Mouse (Mus musculus) neural tube, embryonic 13.5 days (tissue): ENCODE results near the gene Utrn. TPM values are rescaled to one million over a fixed set of nuclear protein-coding genes. Genes with fewer than 3 reads are reported as not detected.

Experiments used
- ATAC-seq: fragments of 200-750 bp; cut with Nextera tagmentation; 2 replicates; pipeline ENCODE4 v1.8.0; 2017; ENCODE audit warnings: low read depth, mild to moderate bottlenecking, moderate TSS enrichment, moderate library complexity
- H3K27ac ChIP-seq: fragments of 300-500 bp; sonication (generic); replicated peaks from 2 replicates; pipeline ENCODE4 v1.5.1; 2015; ENCODE audit warnings: moderate library complexity, mild to moderate bottlenecking, inconsistent platforms
- H3K27me3 ChIP-seq: fragments of 300-500 bp; sonication (generic); 2 replicates; pipeline ENCODE4 v1.6.1; 2015; ENCODE audit warnings: mild to moderate bottlenecking, inconsistent platforms
- H3K36me3 ChIP-seq: fragments of 300-500 bp; sonication (generic); 2 replicates; pipeline ENCODE4 v1.6.1; 2015; ENCODE audit warnings: mild to moderate bottlenecking, inconsistent platforms
- H3K4me1 ChIP-seq: fragments of 300-500 bp; sonication (generic); replicated peaks from 2 replicates; pipeline ENCODE4 v1.6.1; 2015; ENCODE audit warnings: inconsistent platforms
- H3K4me2 ChIP-seq: fragments of 300-500 bp; sonication (generic); 2 replicates; pipeline ENCODE4 v1.6.1; 2015; ENCODE audit warnings: inconsistent platforms, mild to moderate bottlenecking, moderate library complexity
- H3K4me3 ChIP-seq: fragments of 300-500 bp; sonication (generic); 2 replicates; pipeline ENCODE4 v1.5.1; 2015; ENCODE audit warnings: mild to moderate bottlenecking, inconsistent platforms
- H3K9ac ChIP-seq: fragments of 300-500 bp; sonication (generic); 2 replicates; pipeline ENCODE4 v1.6.1; 2015; ENCODE audit warnings: moderate library complexity, mild to moderate bottlenecking, inconsistent platforms
- H3K9me3 ChIP-seq: fragments of 300-500 bp; sonication (generic); 2 replicates; pipeline ENCODE4 v1.6.1; 2016; ENCODE audit warnings: inconsistent platforms
- WGBS: fragments of 180-500 bp; shearing (Covaris S2); methylation state at CpG from one replicate; pipeline ENCODE4 v1.1.7; 2015; 5-methylcytosine and 5-hydroxymethylcytosine counted together
- polyA plus RNA-seq: library from polyadenylated mRNA; unstranded; fragments of >200 nt; fragmentation: Nextera tagmentation; extraction: Ambion mirVana; gene quantifications from 2 replicates; pipeline ENCODE4 v1.2.1, GENCODE M21; 2015

Utrn gene
- polyA plus RNA-seq, 1 experiment from 2014 or later = 34.3 TPM

GRCm38 (mm10) chr10:12406338-12407110, 462.6 kb downstream of the Utrn start:
- no peaks in the 10 kb centered on the region for H3K9me3 ChIP-seq
- WGBS = 75% methylated on average over 12 of the region's 12 CpGs
- H3K4me3 ChIP-seq = no peak overlapping the region
- H3K4me2 ChIP-seq = no peak overlapping the region
- no peaks in the 10 kb centered on the region for H3K27me3 ChIP-seq
- H3K4me1 ChIP-seq = no peaks in the 10 kb centered on the region
- H3K9ac ChIP-seq = no peak overlapping the region
- H3K36me3 ChIP-seq = peaks cover 13% of the 10 kb centered on the region
- ATAC-seq = no peak
- H3K27ac ChIP-seq = no peak overlapping the region

GRCm38 (mm10) chr10:12399450-12399849, 469.7 kb downstream of the Utrn start:
- Histone ChIP-seq H3K36me3 (peaks cover 12% of the 10 kb centered on the region; the same call in 1 of the 2 replicates), H3K27ac (no peak overlapping the region), H3K4me3 (no peak overlapping the region), H3K9me3 (no peaks in the 10 kb centered on the region), H3K9ac (no peak overlapping the region), H3K27me3 (no peaks in the 10 kb centered on the region), H3K4me1 (no peaks in the 10 kb centered on the region), H3K4me2 (no peak overlapping the region)
- ATAC-seq = no peak
- 68% methylated on average over 2 of the region's 2 CpGs for WGBS

GRCm38 (mm10) chr10:12380139-12380538, 489.0 kb downstream of the Utrn start:
- Histone ChIP-seq H3K4me2 (no peak overlapping the region), H3K9me3 (no peaks in the 10 kb centered on the region), H3K9ac (no peak overlapping the region), H3K4me3 (no peak overlapping the region), H3K36me3 (no peaks in the 10 kb centered on the region), H3K27ac (no peak overlapping the region), H3K4me1 (no peaks in the 10 kb centered on the region), H3K27me3 (no peaks in the 10 kb centered on the region)
- WGBS = 94% methylated on average over 1 of the region's 1 CpGs
- no peak for ATAC-seq

- no peak for ATAC-seq
- WGBS = 92% methylated on average over 1 of the region's 1 CpGs
- H3K4me3 ChIP-seq = no peak overlapping the region
- H3K4me1 ChIP-seq = no peaks in the 10 kb centered on the region
- no peak overlapping the region for H3K9ac ChIP-seq
- H3K4me2 ChIP-seq = no peak overlapping the region
- no peaks in the 10 kb centered on the region for H3K9me3 ChIP-seq
- no peaks in the 10 kb centered on the region for H3K27me3 ChIP-seq
- H3K36me3 ChIP-seq = no peaks in the 10 kb centered on the region
- no peak overlapping the region for H3K27ac ChIP-seq
Measured at GRCm38 (mm10) chr10:12379123-12379522, 490.0 kb downstream of the Utrn start.

- ATAC-seq = no peak
- H3K9ac ChIP-seq = no peak overlapping the region
- no peaks in the 10 kb centered on the region for H3K27me3 ChIP-seq
- 71% methylated on average over 3 of the region's 3 CpGs for WGBS
- H3K4me2 ChIP-seq = no peak overlapping the region
- H3K9me3 ChIP-seq = no peaks in the 10 kb centered on the region
- H3K4me3 ChIP-seq = no peak overlapping the region
- no peaks in the 10 kb centered on the region for H3K36me3 ChIP-seq
- no peaks in the 10 kb centered on the region for H3K4me1 ChIP-seq
- H3K27ac ChIP-seq = no peak overlapping the region
Measured at GRCm38 (mm10) chr10:12377727-12378126, 491.4 kb downstream of the Utrn start.

GRCm38 (mm10) chr10:12376015-12376414, 493.1 kb downstream of the Utrn start:
- no peaks in the 10 kb centered on the region for H3K36me3 ChIP-seq
- no peak overlapping the region for H3K4me2 ChIP-seq
- no peaks in the 10 kb centered on the region for H3K27me3 ChIP-seq
- H3K27ac ChIP-seq = 0 out of 2 replicates have a peak overlapping the region, but pooled peaks have one; percentile 28
- no peaks in the 10 kb centered on the region for H3K4me1 ChIP-seq
- ATAC-seq = no peak
- no peak overlapping the region for H3K9ac ChIP-seq
- H3K4me3 ChIP-seq = no peak overlapping the region
- no peaks in the 10 kb centered on the region for H3K9me3 ChIP-seq
- 61% methylated on average over 2 of the region's 2 CpGs for WGBS

GRCm38 (mm10) chr10:12374741-12375140, 494.4 kb downstream of the Utrn start:
- no peak overlapping the region for H3K4me3 ChIP-seq
- WGBS = 84% methylated on average over 1 of the region's 1 CpGs
- H3K9ac ChIP-seq = no peak overlapping the region
- no peak overlapping the region for H3K4me2 ChIP-seq
- ATAC-seq = no peak
- H3K27me3 ChIP-seq = no peaks in the 10 kb centered on the region
- no peaks in the 10 kb centered on the region for H3K4me1 ChIP-seq
- no peak overlapping the region for H3K27ac ChIP-seq
- no peaks in the 10 kb centered on the region for H3K36me3 ChIP-seq
- H3K9me3 ChIP-seq = no peaks in the 10 kb centered on the region

- H3K27ac ChIP-seq = no peak overlapping the region
- H3K36me3 ChIP-seq = no peaks in the 10 kb centered on the region
- H3K4me3 ChIP-seq = no peak overlapping the region
- no peak overlapping the region for H3K9ac ChIP-seq
- no peaks in the 10 kb centered on the region for H3K9me3 ChIP-seq
- 87% methylated on average over 4 of the region's 4 CpGs for WGBS
- no peaks in the 10 kb centered on the region for H3K4me1 ChIP-seq
- no peaks in the 10 kb centered on the region for H3K27me3 ChIP-seq
- no peak overlapping the region for H3K4me2 ChIP-seq
- ATAC-seq = no peak
Measured at GRCm38 (mm10) chr10:12354556-12354955, 514.6 kb downstream of the Utrn start.

- no peak for ATAC-seq
- Histone ChIP-seq H3K27me3 (no peaks in the 10 kb centered on the region), H3K4me1 (no peaks in the 10 kb centered on the region), H3K4me3 (no peak overlapping the region), H3K9me3 (no peaks in the 10 kb centered on the region), H3K27ac (no peak overlapping the region), H3K4me2 (no peak overlapping the region), H3K36me3 (no peaks in the 10 kb centered on the region), H3K9ac (no peak overlapping the region)
- WGBS = 82% methylated on average over 5 of the region's 5 CpGs
Measured at GRCm38 (mm10) chr10:12354106-12354505, 515.1 kb downstream of the Utrn start.

GRCm38 (mm10) chr10:12339704-12340558, 529.2 kb downstream of the Utrn start:
- 0 out of 2 replicates have a peak, but pooled peaks have one; percentile 36 for ATAC-seq
- WGBS = 62% methylated on average over 10 of the region's 10 CpGs

GRCm38 (mm10) chr10:12339005-12339703, 530.0 kb downstream of the Utrn start:
- H3K27ac ChIP-seq = no peak overlapping the region

More at GRCm38 (mm10) chr10:12339704-12340558, 529.2 kb downstream of the Utrn start:
- H3K27ac ChIP-seq = no peak overlapping the region
- H3K4me2 ChIP-seq = no peak overlapping the region
- H3K36me3 ChIP-seq = no peaks in the 10 kb centered on the region
- no peaks in the 10 kb centered on the region for H3K27me3 ChIP-seq
- H3K4me1 ChIP-seq = peaks cover 9% of the 10 kb centered on the region
- H3K9me3 ChIP-seq = no peaks in the 10 kb centered on the region
- H3K4me3 ChIP-seq = no peak overlapping the region
- no peak overlapping the region for H3K9ac ChIP-seq

More at GRCm38 (mm10) chr10:12339005-12339703, 530.0 kb downstream of the Utrn start:
- ATAC-seq = no peak
- Histone ChIP-seq H3K36me3 (no peaks in the 10 kb centered on the region), H3K4me1 (peaks cover 9% of the 10 kb centered on the region), H3K9ac (no peak overlapping the region), H3K27me3 (no peaks in the 10 kb centered on the region), H3K4me3 (no peak overlapping the region), H3K9me3 (no peaks in the 10 kb centered on the region), H3K4me2 (no peak overlapping the region)
- 75% methylated on average over 9 of the region's 9 CpGs for WGBS
